Mouse (Mus musculus): ENCODE results near the gene Mael.

Gene Mael

GRCm38 (mm10) chr1:166209371-166209770 is 29.2 kb downstream of the Mael start:
- in situ Hi-C loops (cut with MboI, MseI): no loop called here

GRCm38 (mm10) chr1:166205159-166205558 is 33.4 kb downstream of the Mael start:
- in situ Hi-C loops (cut with MboI, MseI): no loop called here

DNA sequence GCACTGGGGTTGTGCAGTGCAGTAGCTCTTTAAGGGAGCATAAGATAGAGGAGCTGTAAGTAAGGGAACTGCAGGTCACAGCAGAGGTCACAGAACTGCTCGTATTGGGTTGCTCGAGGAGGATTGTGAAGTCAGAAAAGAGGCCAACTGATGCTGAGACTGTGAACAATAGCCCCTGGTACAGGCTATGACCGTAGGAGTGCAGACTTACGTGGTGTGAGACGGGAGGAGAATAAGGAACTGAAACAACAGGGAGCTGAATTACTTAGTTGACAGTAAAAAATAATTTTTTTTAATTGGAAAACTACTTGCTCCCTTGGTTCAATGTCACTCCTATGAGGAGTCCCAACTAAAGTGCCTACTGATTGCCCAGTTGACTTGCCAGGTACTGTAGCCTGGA is 34.4 kb downstream of the Mael start:
- in situ Hi-C loops (cut with MboI, MseI): no loop called here

GRCm38 (mm10) chr1:166189821-166190220 is 48.7 kb downstream of the Mael start:
- in situ Hi-C loops (cut with MboI, MseI): no loop called here

DNA sequence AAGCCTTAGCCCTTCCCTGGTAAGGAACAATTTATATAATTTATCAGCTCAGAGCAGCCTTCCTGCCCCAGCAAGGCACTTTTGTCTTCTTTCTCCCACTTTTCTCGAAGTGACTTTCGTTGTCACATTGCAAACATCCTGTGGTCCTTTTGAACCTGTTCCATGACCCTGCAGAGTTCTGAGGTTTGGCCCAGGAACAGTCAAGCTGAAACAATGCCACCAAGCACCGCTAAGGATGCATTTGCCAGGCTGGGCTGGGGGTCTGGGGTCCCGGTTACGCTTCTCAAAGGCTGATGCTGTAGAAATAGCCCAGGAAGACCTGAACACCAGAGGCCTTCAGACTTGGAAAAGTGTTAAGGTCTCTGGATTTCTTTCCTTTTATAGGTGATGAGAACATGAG is 53.2 kb downstream of the Mael start:
- in situ Hi-C loops (cut with MboI, MseI): no loop called here

DNA sequence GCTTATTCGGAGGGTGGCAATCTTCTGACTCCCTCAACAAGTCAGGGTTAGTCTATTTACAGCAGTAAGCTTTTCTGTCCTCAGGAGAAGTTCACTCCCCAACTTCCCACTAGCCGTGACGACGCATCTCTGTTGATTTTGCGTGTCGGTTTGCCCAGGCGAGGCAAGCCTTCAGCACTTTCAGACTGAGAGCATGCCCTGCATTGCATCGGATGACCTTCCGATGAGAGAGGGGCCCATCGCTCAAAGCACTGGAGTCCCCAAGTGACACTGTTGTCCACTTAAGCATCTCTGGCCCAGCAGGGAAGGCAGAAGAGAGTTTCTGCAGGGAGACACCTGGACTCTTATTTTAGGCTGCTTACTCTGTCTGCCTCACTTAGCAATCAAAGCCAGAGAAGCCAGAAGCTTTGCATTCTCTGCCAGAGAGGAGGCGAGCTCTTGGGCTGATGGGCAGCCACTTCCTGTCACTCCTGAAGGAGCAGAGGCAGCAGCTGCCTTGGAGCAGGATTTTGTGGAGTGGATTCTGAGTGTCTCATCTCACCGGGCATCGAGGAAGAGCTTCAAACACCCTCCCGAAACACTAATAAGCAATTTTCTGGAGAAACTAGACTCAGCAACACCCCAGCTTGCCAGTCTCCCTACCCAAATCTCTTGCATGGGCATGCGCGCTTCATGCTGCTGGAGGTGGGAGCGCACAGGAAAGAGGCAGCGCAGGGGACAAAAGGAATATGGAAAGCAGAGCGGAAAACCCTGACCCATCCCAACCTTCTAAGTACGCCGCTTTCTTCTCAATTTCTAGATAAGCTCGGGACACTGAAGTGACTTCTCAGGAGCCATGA is 53.9 kb downstream of the Mael start:
- in situ Hi-C loops (cut with MboI, MseI): no loop called here

DNA sequence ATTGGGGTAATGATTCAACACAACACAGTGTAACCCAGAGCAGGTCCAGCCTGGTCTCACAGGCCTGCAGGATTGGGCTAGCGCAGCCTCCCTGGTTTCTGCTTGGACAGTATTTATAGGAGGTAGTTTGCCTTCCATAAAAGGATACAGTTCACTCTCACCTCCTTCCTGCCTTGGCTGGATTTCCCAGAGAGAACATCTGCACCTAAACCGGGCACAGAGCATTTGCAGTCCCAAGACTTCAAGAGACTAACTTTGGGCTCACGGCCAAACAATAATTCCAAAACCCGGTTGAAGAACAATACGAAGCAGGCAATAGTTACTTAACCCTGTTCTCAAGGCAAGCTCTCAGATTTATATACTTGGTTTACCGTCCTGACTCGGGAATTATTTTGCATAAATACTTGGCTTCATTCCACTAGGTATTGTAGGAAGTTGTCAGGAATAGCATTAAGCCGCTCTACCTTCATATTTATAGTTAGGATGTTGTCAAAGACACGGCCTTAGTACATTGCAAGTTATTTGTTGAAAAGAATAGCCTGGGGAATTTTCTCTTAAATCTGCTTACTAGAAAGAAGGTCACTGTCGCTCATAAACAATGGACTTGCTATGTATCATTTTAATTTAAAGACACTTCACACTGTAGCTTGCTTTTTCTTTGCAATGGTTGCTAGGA is 55.5 kb downstream of the Mael start:
- in situ Hi-C loops (cut with MboI, MseI): no loop called here

- in situ Hi-C loops (cut with MboI, MseI): no loop called here
Observed at GRCm38 (mm10) chr1:166181510-166181909, 57.0 kb downstream of the Mael start.

DNA sequence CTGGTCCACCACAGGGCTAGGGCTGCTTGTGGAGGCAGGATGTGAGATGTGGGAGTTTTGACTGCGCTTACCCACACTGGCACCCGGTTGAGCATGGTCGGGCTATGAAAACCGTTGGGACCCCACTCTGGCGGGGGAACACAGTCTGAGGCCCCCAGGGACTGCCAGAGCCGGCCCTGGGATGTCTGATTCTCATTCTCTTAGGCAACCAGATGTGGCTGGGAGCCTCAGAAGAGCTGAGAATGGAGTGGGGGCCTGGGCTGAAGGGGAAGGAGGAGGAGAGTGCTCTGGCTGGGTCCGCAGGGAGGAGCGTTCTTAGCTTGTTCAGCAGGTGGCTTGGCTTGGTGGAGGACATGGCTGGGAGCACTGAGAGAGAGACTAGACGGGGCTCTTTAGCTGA is 64.9 kb downstream of the Mael start:
- in situ Hi-C loops (cut with MboI, MseI): no loop called here

GRCm38 (mm10) chr1:166172992-166173391 is 65.6 kb downstream of the Mael start:
- in situ Hi-C loops (cut with MboI, MseI): no loop called here

DNA sequence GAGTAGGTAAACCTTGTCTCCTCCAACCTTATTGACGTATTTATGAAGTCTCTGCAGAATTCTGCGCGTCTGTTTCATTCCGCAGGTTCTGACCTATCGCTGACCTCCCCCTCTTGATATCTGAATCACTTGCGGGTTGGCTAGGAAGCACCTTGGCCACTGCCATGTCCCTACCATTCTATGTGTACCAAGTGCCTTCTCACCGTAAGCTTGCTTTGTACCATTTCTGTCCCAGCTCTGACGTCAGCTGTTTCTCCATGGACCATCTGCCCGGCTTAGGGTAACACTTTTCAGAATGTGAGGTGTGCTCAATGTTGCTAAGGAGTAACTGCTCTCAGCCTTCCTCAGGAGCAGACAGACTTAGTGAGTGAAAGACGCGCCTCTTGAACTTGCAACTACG is 67.7 kb downstream of the Mael start:
- in situ Hi-C loops (cut with MboI, MseI): no loop called here

- in situ Hi-C loops (cut with MboI, MseI): no loop called here
Observed at GRCm38 (mm10) chr1:166169713-166170112, 68.8 kb downstream of the Mael start.

DNA sequence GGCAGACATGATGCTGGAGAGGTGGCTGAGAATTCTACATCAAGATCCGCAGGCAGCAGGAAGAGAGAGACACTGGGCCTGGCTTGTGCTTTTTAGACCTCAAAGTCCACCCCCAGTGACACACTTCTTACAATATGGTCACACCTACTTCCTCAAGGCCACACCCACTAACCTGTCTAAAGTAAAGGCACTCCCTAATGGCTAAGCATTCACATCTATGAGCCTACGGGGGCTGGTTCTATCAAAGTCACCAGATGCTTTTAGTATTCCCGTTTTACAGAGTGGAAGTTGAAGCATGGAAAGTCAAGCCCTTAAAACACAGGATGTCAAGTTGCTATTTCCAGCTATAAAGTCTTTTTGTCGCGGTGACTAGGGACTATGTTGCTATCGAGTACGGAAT is 70.5 kb downstream of the Mael start:
- in situ Hi-C loops (cut with MboI, MseI): no loop called here

DNA sequence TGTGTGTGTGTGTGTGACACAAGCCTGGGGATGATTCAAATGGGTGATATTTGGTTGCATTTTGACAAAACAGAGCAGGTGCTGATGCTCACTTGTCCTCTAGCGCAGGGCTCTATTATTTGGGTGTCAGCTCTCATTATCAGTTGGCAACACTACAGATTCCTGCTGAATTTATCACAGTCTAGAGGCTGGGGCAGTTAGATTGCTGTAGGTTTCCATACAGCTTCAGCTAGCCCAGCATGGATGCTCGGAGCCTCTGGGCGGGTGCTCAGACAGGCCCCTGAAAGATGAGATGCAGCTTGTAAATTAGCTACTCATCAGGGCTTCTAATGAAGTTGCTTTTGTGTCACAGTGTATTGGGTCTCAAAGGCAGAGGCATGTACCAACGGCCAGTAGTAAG is 71.1 kb downstream of the Mael start:
- in situ Hi-C loops (cut with MboI, MseI): no loop called here

GRCm38 (mm10) chr1:166165159-166165558 is 73.4 kb downstream of the Mael start:
- in situ Hi-C loops (cut with MboI, MseI): no loop called here

DNA sequence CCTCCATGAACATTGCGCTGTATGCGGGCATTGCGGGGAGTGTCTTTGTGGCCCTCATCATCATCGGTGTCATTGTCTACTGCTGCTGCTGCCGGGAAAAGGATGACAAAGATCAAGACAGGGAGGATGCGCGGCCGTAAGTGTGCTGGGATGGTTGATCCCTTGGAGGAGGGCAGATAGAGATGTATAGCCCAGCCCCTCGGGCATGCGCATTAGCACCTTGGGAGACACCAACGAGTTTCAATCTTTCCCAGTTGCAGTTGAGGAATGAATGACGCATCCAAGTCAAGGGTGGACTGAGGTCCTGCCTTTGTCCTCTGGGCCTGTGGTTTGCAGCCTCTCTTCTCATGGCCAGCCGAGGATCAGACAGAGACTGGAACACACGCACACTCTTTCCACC is 74.0 kb downstream of the Mael start:
- in situ Hi-C loops (cut with MboI, MseI): loop anchor here (5.0 kb wide), 2 partner anchors 153 to 198 kb away; no protein-coding TSS in a partner anchor

- in situ Hi-C loops (cut with MboI, MseI): loop anchor here (5.0 kb wide), 2 partner anchors 156 to 201 kb away; no protein-coding TSS in a partner anchor
Observed at GRCm38 (mm10) chr1:166160569-166161445, 77.7 kb downstream of the Mael start.

DNA sequence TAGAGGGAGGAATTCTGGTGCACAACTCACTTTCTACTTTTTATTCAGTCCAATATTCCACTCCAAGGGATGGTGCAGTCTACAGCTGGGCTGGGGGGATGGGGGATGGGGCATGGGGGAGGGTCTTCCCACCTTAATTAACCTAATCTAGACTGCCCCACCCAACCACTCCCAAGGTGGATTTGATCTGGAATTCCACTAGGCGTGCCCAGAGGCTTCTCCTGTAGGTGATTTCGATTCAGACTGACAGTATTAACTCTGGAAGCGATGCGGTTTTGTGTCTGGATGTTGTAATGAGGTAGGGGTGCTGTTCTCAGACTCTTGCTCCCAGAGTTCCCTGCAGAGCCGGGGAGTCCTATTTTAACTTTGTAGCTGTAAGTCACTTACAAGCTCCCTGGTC is 78.4 kb downstream of the Mael start:
- in situ Hi-C loops (cut with MboI, MseI): loop anchor here (5.0 kb wide), 2 partner anchors 157 to 202 kb away; no protein-coding TSS in a partner anchor

GRCm38 (mm10) chr1:166158664-166159063 is 79.9 kb downstream of the Mael start:
- in situ Hi-C loops (cut with MboI, MseI): loop anchor here (10.0 kb wide), 1 partner anchor 154 kb away; the partner anchor contains the start of gene Pou2f1

- in situ Hi-C loops (cut with MboI, MseI): loop anchor here (10.0 kb wide), 1 partner anchor 153 kb away; the partner anchor contains the start of gene Pou2f1
Observed at GRCm38 (mm10) chr1:166157712-166158111, 80.8 kb downstream of the Mael start.

DNA sequence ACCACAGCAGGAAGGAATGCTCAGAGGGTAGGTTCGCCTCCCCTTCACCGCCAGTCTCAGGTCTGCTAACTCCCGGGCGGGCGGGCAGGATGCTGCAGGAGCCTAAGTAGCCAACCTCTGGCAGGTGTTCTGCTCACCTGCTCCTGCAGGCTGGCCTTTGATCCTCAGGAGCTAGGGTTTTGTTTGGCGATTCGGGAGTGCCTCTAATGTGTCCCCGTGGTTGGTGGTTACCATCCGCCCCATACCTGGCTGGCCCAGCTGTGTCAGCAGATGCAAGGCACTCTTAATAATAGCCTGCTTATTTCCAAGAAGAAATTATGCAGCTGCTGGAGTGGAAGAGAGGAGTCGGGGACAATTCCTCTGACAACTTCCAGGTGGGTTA is 83.4 kb downstream of the Mael start:
- in situ Hi-C loops (cut with MboI, MseI): loop anchor here (10.0 kb wide), 1 partner anchor 150 kb away; the partner anchor contains the start of gene Pou2f1

Measured in T-helper 2 cell (primary cell).